Mouse (Mus musculus) spleen, postnatal 14 days (tissue): Measurements from ENCODE around the gene Smyd1.
"Not testable (repeated sequence)": the region's sequence is repeated elsewhere in the genome, so short reads cannot be mapped to it uniquely, and the experiment has no call there.

Experiments used
- DNase-seq, 2 experiments: peaks; one replicate each; pipeline ENCODE4 v3.0.0; 2021 to 2022; ENCODE audit warnings: low spot score in 2 of 2

Gene Smyd1

GRCm38 (mm10) chr6:71324816-71325215 is 2.8 kb upstream of the Smyd1 start:
- DNase-seq = no peak

GRCm38 (mm10) chr6:71322491-71322921 is 473 bp upstream of the Smyd1 start, which contains the start of gene Cd8b1:
Gene Cd8b1, plus strand, starts transcription at chr6:71322788.
- no peak for DNase-seq

- no peak for DNase-seq
Measured at GRCm38 (mm10) chr6:71307486-71307885, 14.5 kb downstream of the Smyd1 start.

GRCm38 (mm10) chr6:71302097-71302731 is 19.8 kb downstream of the Smyd1 start:
- no peak for DNase-seq

GRCm38 (mm10) chr6:71298751-71299150 is 23.3 kb downstream of the Smyd1 start:
- DNase-seq = peak in 1 of 2 experiments; percentile 14

GRCm38 (mm10) chr6:71298051-71298450 is 24.0 kb downstream of the Smyd1 start:
- DNase-seq = no peak

GRCm38 (mm10) chr6:71295303-71295702 is 26.7 kb downstream of the Smyd1 start:
- no peak for DNase-seq

- no peak for DNase-seq
Measured at GRCm38 (mm10) chr6:71293509-71293908, 28.5 kb downstream of the Smyd1 start.

- no peak for DNase-seq
Measured at GRCm38 (mm10) chr6:71279418-71279817, 42.6 kb downstream of the Smyd1 start.

- DNase-seq = no peak
Measured at GRCm38 (mm10) chr6:71274621-71275020, 47.4 kb downstream of the Smyd1 start.

- no peak for DNase-seq
Measured at GRCm38 (mm10) chr6:71273715-71274114, 48.3 kb downstream of the Smyd1 start.

- no peak for DNase-seq
Measured at GRCm38 (mm10) chr6:71272316-71272741, 49.7 kb downstream of the Smyd1 start.

GRCm38 (mm10) chr6:71271389-71272315 is 50.4 kb downstream of the Smyd1 start, which contains the start of gene Krcc1:
Gene Krcc1, plus strand, starts transcription at chr6:71271677.
- DNase-seq = peak; percentile 96

GRCm38 (mm10) chr6:71271057-71271388 is 51.0 kb downstream of the Smyd1 start:
- DNase-seq = no peak

GRCm38 (mm10) chr6:71270301-71271056 is 51.6 kb downstream of the Smyd1 start:
- DNase-seq = peak in 1 of 2 experiments; percentile 3

- DNase-seq = not testable (repeated sequence)
Measured at GRCm38 (mm10) chr6:71269686-71270050, 52.4 kb downstream of the Smyd1 start.

- DNase-seq = no peak
Measured at GRCm38 (mm10) chr6:71268929-71269685, 52.9 kb downstream of the Smyd1 start.

- DNase-seq = not testable (repeated sequence)
Measured at GRCm38 (mm10) chr6:71267603-71268002, 54.4 kb downstream of the Smyd1 start.

GRCm38 (mm10) chr6:71262142-71262833 is 59.7 kb downstream of the Smyd1 start:
- no peak for DNase-seq

- no peak for DNase-seq
Measured at GRCm38 (mm10) chr6:71261060-71261459, 61.0 kb downstream of the Smyd1 start.
